Mouse (Mus musculus): ENCODE data around the gene Prr14.
"Not testable (repeated sequence)": the region's sequence is repeated elsewhere in the genome, so short reads cannot be mapped to it uniquely, and the experiment has no call there.

The Prr14 gene

DNA sequence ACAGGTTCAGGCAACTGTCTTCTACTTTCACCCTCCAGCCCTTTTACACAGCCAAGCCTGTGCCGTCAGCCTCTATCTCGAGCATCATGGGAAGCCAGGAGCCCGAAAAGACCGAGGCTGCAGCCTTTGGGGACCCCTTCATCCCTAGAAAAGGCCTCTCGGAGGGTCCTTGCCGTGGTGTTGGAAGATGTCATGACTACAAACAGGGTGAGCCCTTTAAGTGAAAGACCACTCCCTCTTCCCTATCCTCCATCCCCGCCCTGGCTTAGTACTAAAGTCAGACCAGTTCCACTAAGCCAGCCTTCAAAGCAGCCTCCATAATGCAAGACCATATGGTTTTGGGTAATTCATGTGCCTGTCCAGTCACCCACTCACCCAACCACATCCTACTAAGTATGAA, 12.6 kb downstream of the Prr14 start:
- no peak for DNase-seq (ENCODE audit: low spot score in 2 of 2)

DNA sequence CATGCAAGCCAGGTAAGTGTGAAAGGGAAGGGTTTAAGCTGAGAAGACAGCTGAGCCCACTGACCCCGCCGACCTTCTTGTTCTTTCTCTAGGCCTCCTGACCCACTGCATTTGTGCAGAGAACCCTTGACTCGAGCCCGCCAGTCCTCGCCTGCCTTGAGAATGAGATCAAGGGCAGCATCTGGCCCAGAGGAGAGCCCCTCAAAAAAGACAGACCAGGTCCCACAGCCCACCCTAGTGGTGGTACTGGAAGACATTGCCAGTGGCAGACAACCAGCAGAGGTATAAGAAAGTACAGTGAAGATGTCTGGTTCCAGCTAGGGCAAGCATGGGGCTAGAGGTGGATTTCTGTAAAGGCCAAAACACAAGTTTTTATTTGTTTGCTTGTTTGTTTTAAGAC, 14.3 kb downstream of the Prr14 start:
- DNase-seq (ENCODE audit: low spot score in 2 of 2) = no peak

DNA sequence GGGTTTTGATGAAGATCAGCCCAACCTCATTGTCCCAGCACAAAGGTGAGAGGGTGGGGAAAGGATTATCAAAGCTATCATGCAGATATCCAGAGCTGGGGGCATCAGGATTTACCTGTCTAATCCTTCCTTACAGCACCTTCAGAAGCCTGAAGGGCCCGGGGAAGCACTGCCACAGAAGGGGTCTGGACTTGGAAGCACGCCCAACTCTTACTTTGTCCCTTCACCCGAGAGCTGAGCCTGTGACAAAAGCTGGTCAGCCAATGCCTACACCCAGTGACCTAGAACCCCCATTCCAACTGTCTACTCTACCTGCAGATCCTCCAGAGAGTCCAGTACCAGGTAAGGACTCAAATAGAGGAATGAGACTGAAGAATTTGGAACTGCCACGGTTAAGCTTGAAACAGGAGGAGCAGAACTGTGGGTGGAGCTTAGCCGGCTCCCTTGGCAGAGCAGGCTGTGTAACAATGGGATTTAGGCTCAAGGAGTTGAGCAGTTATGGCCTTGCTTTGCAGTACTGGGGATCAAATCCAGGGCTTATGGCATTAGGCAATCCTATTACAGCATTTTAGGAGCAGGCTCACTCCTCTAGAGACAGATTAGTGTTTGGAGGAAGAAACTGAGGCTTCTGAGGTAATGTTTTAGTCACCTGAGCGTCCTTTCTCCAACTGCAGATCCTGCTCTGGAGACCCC, 15.1 kb downstream of the Prr14 start:
- DNase-seq (ENCODE audit: low spot score in 2 of 2) = no peak

DNA sequence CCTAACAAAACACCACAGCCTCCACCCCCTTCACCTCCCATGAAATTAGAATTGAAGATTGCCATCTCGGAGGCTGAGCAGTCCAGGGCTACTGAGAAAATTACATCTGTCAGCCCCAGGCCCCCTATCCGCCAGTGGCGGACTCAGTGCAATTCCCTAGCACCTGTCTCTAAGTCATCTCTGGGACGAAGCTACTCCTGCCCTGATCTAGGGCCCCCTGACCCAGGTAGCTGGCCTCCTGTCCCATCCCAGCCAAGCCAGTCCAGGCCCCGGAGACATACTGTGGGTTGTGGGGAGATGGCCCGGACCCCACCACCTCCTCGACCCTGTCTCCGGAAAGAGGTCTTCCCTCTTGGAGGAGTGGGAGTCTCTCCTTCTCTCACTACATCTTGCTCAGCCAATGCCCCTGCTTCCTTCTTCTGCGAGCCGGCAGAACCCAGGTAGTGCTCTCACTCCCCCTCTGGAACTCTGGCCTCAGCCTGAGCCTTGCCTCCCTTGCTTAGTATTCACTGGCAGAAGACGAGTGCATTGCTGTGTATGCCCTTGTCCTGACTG, 15.9 kb downstream of the Prr14 start:
- no peak for DNase-seq (ENCODE audit: low spot score in 2 of 2)

DNA sequence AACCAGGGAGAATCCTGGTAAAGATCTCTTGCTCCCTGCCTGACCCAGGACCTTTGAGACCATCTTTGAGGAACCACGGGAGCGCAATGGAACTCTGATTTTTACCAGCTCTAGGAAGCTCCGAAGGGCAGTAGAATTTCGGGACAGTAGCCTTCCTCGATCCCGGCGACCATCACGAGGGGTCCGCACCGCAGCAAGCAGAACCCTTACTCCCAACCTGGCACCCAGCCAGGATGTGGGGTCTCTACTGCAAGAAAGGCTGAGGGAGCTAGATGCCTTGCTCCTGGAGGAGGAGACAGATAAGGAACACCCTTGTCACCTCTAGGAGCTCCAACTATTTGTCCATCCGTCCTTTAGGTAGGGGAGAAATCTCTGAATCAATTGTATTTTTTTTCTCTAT, 16.9 kb downstream of the Prr14 start:
- no peak for DNase-seq (ENCODE audit: low spot score in 2 of 2)

DNA sequence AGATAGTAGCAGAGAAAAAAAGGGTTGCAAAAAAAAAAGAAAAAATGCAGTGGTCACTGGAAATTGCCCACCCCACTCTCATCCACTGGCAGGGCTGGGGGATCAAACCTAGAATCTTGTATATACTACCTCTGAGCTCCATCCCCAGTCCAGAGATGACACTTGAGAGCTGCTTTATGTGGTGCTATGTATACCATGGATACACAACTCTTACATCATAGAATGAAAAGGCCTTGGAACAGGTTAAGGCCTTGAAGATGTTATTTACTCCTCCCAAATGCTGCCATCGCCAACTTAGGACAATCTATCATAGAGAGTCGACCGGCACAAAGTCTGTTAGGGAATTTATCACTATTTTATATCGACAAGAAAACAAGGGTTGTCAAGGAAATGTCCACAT, 17.4 kb downstream of the Prr14 start:
- no peak for DNase-seq (ENCODE audit: low spot score in 2 of 2)

DNA sequence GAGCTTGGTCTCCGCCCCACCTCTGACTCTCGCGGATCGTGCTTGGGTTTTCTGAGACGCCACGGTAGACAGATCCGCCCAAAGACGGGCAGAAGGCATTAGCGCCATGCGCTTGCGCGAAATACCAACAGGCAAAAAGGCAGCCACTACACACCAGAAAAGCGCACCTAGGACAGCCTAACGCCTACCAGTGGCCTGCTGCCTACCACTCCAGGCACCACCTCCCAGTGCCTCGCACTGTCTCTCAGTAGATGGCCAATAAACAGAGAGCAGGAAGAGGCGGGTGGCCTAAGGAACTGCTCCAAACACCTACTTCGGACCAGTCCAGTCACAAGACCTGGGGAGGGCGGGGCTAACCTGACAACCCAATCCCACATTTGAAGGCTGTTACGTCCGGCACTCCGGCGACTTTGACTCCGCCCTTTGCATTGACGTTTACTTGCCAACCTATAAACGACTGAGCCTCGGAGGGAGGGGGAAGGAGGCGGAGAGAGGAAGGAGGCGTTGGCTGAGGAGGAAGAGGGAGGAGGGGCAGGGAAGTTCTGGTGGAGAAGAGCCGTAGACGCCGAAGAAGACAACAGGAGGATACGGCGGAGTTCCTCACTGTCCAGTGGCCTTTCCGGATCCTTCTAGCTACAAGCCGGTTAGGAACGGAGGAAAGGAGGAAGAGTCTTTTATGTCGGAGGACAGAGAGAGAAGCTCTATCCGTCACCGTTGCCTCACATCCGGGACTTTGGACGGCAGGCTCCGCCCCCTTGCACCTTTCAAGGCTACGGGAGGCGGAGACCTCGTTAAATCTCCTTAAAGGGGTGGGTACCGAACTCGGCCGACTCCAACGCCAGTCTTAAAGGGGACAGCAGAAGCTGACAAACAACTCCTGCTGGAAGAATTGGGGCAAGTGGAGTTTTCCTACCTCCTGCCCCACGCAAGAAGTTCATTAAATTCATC, 18.6 kb downstream of the Prr14 start:
- DNase-seq (ENCODE audit: low spot score in 2 of 2) = peak; percentile 99

DNA sequence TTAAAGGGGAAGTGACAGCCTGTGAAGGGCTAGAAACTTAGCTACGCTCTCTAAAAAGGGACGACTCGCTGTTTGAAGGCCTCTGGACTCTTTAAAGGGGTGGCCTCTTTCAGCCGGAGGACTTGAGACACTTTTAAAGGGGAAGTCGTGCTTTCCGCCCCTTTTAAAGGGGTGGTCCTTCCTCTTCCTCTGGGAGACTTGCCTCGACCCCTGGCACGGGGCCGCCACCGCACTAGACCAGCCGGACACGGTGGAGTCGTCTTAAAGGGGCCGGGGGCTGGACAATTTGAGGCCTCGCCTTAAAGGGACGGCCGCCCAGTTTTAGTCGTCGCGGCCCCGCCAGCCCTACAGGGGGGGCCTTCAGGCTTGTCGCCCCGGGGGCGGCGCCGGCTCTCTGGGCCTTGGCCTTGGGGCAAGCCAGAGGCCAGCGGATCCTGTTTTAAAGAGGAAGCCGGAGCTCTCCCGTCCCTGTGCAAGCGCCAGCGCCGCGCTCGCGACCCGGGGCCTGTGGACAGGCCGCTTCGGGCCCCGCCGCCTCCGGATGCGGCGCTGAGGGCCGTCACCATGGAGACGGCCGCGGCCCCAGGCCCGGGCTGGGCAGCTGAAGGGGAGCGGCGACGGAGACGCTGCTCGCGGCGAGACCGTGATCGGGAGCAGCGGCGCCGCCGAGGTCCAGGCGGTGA, 19.4 kb downstream of the Prr14 start, which contains the start of gene Fbrs:
Fbrs (plus strand) TSS at position 565 of the 683 bp plus-strand sequence.
- peak; percentile 83 to 86 for DNase-seq (ENCODE audit: low spot score in 2 of 2)

DNA sequence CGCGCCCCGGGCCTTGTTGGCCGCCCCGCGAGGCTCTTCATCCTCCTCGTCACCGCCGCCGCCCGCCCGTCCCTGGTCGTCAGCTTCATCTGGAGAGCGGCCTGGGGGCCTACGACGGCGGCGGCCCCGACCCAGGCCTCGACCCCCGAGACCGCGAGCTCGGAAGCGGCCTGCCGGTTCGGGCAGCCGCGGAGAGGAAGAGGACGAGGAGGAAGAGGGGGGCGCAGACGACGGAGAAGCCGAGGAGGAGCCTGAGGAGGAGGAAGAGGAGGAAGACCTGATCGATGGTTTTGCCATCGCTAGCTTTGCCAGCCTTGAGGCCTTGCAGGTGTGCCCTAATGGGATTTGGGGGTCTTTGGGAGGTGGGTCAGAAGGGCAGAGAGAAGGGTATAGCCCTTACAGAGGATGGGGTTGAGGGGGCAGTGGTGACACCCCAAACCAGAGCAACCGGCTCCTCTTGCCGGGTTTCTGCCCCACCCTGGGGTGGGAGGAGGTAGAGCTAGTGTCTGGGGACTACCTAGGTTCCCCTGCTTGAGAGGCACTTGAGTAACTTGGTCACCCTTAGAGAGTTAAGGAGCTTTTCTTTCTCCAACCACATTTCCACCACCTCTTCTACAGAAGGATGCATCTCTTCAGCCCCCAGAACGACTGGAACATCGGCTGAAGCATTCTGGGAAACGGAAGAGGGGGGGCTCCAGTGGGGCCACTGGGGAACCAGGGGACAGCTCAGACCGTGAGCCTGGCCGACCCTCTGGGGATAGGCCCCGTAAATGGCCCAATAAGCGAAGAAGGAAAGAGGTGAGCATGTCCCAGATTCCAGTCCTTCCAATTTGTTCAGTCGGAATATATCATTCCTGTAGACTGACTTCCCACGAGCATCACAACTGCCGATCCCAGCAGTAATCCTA, 20.2 kb downstream of the Prr14 start:
- DNase-seq (ENCODE audit: low spot score in 2 of 2) = no peak

DNA sequence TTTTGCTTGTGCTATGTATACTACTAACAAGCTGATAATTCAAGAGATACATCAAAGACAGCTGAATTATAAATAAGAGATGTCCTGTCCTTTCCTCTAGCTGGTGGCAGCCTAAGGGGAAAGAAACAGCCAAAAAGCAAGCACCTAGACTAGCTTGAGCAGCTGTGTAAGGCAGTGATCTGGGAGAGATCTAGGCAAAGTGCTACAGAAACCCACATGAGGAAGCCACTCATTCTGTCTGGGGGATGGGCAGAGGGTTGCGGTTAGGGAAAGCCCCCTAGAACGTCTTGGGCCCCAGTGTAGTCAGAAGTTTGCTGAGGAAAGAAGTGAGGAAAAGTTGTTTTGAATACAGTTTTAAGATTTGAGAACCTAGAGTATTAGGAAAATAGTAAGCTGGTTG, 20.9 kb downstream of the Prr14 start:
- no peak for DNase-seq (ENCODE audit: low spot score in 2 of 2)

DNA sequence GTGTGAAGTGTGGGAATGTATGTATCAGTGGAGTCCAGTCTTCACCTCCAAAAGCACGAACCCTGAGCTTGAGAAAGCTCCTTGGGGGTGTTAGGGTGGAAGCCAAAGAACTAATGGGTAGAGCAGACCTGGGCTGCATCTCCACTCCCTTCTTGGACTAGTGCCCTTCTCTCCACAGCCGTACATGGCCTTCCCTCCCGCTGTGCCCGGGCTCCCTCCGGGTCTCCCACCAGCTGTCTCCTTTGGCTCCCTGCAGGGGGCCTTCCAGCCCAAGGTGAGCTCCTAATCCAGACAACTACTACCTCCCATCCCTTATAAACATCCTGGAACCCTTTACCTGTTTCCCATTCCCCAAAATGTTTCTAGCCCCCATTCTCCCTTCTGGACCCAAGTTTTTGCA, 26.0 kb downstream of the Prr14 start:
- no peak for DNase-seq (ENCODE audit: low spot score in 2 of 2)

DNA sequence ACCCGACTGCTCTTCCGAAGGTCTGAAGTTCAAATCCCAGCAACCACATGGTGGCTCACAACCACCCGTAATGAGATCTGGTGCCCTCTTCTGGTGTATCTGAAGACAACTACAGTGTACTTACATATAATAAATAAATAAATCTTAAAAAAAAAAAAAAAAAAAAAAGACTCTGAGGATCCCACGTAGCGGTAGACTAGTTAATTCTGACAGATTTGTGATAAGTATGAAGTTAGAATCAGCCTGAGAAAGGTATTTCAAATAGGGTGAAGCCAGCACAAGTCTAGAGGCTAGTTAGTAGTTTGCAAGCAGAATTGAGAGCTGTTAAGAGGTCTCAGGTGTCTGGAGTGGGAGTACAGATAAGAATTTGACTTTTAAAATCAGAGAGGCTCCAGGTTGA, 29.0 kb downstream of the Prr14 start:
- not testable (repeated sequence) for DNase-seq (ENCODE audit: low spot score in 2 of 2)

DNA sequence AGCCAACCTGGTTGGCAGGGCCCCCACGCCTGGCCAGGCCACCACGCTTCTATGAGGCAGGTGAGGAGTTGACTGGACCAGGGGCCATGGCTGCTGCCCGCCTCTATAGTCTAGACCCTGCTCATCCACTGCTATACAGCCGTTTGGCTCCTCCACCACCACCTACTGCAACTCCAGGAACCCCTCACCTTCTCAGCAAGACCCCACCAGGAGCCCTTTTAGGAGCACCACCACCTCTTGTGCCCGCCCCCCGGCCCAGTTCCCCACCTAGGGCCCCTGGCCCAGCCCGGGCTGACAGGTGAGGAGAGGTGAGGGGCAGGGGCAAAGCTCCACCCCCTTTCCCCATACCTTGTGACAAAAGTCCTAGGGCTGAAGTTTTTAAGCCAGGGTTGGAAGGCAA, 30.6 kb downstream of the Prr14 start:
- DNase-seq (ENCODE audit: low spot score in 2 of 2) = no peak

DNA sequence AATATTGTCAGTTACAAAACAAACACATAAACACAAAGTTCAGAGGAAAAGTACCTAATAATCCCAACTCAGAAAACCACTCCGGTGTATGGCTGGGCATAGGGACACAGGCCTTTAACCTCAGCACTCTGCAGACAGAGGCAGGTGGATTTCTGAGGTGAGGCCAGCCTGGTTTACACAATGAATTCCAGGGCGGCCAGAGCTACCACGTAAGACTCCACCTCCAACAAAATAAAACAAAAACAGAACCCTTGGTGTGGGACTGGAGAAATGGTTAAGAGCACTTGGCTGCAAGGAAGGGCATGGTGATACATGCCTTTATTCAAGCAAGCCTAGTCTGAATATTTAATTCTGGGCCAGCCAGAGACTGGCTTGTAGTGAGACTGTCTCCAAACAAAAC, 32.4 kb downstream of the Prr14 start:
- no peak for DNase-seq (ENCODE audit: low spot score in 2 of 2)

DNA sequence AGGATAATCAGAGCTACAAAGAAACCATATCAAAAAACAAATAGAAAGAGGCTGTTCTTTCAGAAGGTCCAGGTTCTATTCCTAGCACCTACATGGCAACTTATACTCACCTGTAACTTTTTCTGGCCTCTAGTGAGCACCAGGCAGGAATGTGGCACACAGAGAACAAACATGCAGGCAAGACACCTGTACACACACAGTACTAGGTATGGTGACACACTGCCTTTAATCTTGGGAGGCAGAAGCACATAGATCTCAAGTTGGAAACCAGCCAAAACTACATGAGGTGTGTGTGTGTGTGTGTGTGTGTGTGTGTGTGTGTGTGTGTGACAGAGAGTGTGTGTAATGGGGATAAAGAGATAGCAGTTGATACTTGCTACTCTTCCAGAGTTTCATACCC, 35.2 kb downstream of the Prr14 start:
- no peak for DNase-seq (ENCODE audit: low spot score in 2 of 2)

DNA sequence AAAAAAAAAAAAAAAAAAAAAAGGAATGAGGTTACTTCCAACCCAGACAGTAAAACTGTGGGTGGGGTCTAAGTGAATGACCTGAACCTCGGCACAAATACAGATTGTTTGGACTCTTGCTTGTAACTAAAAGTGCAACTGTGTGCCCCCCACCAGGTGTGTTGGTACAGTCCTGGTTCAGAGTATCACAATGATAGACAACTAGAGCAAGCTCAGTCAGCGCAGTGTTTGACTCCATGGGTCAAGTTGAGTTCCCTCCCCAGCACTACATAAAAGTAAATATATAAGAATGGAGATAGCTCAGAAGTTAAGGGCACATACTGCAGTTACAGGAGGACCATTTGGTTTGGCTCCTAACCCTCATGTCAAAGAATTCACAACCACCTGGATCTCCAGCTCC, 38.0 kb downstream of the Prr14 start:
- no peak for DNase-seq (ENCODE audit: low spot score in 2 of 2)

DNA sequence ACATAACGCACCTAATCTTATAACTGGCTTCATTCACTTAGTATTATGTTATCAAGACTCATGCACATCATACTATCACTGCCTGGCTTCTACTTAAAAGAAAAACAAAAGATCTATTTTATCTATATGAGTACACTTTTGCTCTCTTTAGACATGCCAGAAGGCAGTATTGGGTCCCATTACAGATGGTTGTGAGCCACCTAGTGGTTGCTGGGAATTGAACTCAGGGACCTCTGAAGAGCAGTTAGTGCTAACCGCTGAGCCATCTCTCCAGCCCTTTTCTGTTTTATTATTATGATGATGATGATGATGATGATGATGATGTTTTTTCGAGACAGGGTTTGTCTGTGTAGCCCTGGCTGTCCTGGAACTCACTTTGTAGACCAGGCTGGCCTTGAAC, 39.0 kb downstream of the Prr14 start:
- no peak for DNase-seq (ENCODE audit: low spot score in 2 of 2)

DNA sequence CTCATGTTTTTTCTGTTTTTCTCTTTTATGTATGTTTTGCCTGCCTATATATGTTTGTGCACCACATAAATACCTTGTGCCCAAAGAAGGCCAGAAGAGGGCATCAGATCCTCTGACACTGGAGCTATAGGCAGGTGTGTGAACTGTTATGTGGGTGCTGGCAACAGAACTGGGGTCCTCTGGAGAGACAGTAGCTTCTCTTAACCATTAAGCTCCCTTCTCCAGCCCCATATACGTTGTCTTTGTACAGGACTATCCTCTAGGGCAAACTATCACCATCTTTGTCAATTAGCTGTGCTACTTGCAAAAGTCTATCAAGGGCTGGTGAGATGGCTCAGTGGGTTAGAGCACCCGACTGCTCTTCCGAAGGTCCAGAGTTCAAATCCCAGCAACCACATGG, 48.9 kb downstream of the Prr14 start:
- no peak for DNase-seq (ENCODE audit: low spot score in 2 of 2)

DNA sequence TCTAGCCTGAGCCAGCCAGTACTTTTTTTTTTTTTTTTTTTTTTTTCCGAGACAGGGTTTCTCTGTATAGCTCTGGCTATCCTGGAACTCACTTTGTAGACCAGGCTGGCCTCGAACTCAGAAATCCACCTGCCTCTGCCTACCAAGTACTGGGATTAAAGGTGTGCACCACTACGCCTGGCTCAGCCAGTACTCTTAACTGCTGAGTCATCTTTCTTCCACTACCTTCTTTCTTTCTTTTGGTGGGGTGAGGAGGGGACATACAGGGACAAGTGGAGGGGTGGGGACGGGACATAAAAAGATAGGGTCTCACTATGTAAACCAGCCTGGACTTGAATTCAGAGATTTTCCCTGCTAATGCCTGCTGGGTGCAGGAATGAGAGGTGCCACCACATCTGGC, 50.4 kb downstream of the Prr14 start:
- DNase-seq (ENCODE audit: low spot score in 2 of 2) = not testable (repeated sequence)

DNA sequence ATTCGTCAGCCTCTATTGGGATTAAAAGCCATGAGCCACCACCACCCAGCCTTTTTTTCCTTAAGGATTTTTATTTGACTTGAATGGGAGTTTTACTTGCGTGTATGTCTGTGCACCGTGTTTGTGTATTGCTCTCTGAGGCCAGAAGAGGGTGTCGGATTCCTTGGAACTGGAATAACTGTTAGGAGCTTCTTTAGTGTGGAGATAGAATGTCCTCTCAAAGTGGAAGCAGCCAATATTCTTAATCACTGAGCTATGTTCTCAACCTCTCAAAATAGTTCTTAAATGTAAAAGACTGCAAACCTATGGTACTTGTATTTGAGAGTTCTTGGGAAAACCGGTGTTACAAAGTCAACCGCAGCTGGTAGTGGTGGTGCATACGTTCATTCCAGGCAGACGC, 51.8 kb downstream of the Prr14 start:
- no peak for DNase-seq (ENCODE audit: low spot score in 2 of 2)

DNA sequence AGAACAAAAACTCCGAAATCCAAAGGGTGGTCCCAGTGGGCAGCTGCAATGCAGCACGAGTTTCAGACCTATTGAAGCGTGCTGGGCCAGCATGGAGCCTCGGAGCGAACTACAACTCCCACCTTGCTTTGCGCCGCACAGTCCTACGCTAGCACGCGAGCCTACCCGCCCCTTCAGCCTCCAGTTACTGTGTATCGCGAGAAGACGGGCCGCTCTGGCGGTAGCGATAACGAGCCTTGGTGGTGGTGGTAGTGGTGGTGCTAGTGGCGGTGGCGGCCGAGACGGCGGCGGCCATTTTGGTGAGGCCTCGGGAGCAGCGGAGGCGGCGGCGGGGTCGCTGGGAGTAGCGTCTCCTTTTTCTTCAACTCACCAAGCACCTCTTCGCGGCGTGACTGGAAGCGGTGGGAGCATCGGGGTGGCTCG, 52.4 kb downstream of the Prr14 start, which contains the start of gene Srcap:
Srcap (plus strand) TSS at position 176 of the 423 bp plus-strand sequence.
- DNase-seq (ENCODE audit: low spot score in 2 of 2) = peak; percentile 87 to 90

Measured in frontal cortex, postnatal 25 days (tissue).